Mouse (Mus musculus): ENCODE results near the gene Mansc1.

- TF ChIP-seq CTCF (IDR thresholded peaks at IDR 0.05; ENCODE audit: control insufficient read depth, insufficient read depth, insufficient replicate concordance, low read depth, low read length) (no peak), POLR2A (IDR thresholded peaks at IDR 0.05; ENCODE audit: control insufficient read depth, low read depth, low read length) (no peak)
These were observed 33.5 kb upstream of the Mansc1 start for GRCm38 (mm10) chr6:134665817-134666216.

Measured in testis, adult 2 months (tissue).